Mouse (Mus musculus) stomach, postnatal 0 days (tissue): Measurements from ENCODE around the gene Olfr62. TPM values are rescaled to one million over a fixed set of nuclear protein-coding genes. Genes with fewer than 3 reads are reported as not detected.

Experiments used
- ATAC-seq: fragments of 200-750 bp; cut with Nextera tagmentation; 2 replicates; pipeline ENCODE4 v1.8.0; 2017; ENCODE audit not compliant: low FRiP score, low TSS enrichment
- DNase-seq: peaks from one replicate; pipeline ENCODE4 v3.0.0-alpha.2; 2016; ENCODE audit warnings: low spot score
- H3K27ac ChIP-seq: fragments of 300-500 bp; sonication (generic); replicated peaks from 2 replicates; pipeline ENCODE4 v1.5.1; 2014; ENCODE audit warnings: mild to moderate bottlenecking, control low read depth
- H3K27me3 ChIP-seq: fragments of 300-500 bp; sonication (generic); 2 replicates; pipeline ENCODE4 v1.6.1; 2014; ENCODE audit warnings: low read length; ENCODE audit not compliant: control insufficient read depth, insufficient read depth
- H3K36me3 ChIP-seq: fragments of 300-500 bp; sonication (generic); 2 replicates; pipeline ENCODE4 v1.6.1; 2014; ENCODE audit warnings: low read length, mixed read lengths; ENCODE audit not compliant: control insufficient read depth, insufficient read depth
- H3K4me1 ChIP-seq: fragments of 300-500 bp; sonication (generic); replicated peaks from 2 replicates; pipeline ENCODE4 v1.6.1; 2014; ENCODE audit warnings: antibody characterized with exemption; ENCODE audit not compliant: control insufficient read depth, insufficient read depth
- H3K4me2 ChIP-seq: fragments of 300-500 bp; sonication (generic); replicated peaks from 2 replicates; pipeline ENCODE4 v1.6.1; 2014; ENCODE audit warnings: low read depth, mild to moderate bottlenecking, control low read depth, moderate library complexity
- H3K4me3 ChIP-seq: fragments of 300-500 bp; sonication (generic); 2 replicates; pipeline ENCODE4 v1.5.1; 2014; ENCODE audit warnings: low read depth, low read length, control low read depth
- H3K9ac ChIP-seq: fragments of 300-500 bp; sonication (generic); 2 replicates; pipeline ENCODE4 v1.6.1; 2014; ENCODE audit warnings: mild to moderate bottlenecking, low read length, control low read depth, mixed read lengths
- H3K9me3 ChIP-seq: fragments of 300-500 bp; sonication (generic); 2 replicates; pipeline ENCODE4 v1.6.1; 2016; ENCODE audit warnings: low read length; ENCODE audit not compliant: control insufficient read depth
- CTCF ChIP-seq: IDR thresholded peaks from 2 replicates; pipeline ENCODE4 v1.5.1; 2016; ENCODE audit warnings: antibody characterized with exemption, low read depth, mild to moderate bottlenecking, moderate library complexity
- EP300 ChIP-seq: optimal IDR thresholded peaks from 2 replicates; pipeline ENCODE3; 2016; ENCODE audit warnings: antibody characterized with exemption
- WGBS: fragments of 180-500 bp; shearing (Covaris S2); extraction: QIAGEN DNeasy Blood & Tissue Kit; methylation state at CpG from one replicate; pipeline ENCODE4 v1.1.7; 2014; 5-methylcytosine and 5-hydroxymethylcytosine counted together
- polyA plus RNA-seq: library from polyadenylated mRNA; unstranded; fragments of >200 nt; fragmentation: Nextera tagmentation; extraction: Ambion mirVana; gene quantifications from 2 replicates; pipeline ENCODE4 v1.2.1, GENCODE M21; 2015

Gene Olfr62
- not detected in 2 replicates for polyA plus RNA-seq

GRCm38 (mm10) chr4:118658652-118659051, at the start of gene Olfr62:
TSS of gene Olfr62 (plus strand) at chr4:118658952.
- no peaks in the 10 kb centered on the region for H3K9me3 ChIP-seq
- DNase-seq (no peak), ATAC-seq (no peak)
- no peak within 1 kb of the TSS for H3K4me3 ChIP-seq
- no peak for TF ChIP-seq EP300
- no peak for TF ChIP-seq CTCF
- H3K4me2 ChIP-seq = no peak within 1 kb of the TSS
- no peaks in the 10 kb centered on the region for H3K27me3 ChIP-seq
- no peaks in the 10 kb centered on the region for H3K36me3 ChIP-seq
- H3K9ac ChIP-seq = no peak within 1 kb of the TSS
- H3K27ac ChIP-seq = no peak within 1 kb of the TSS
- H3K4me1 ChIP-seq = no peaks in the 10 kb centered on the region

- H3K9ac ChIP-seq = no peak overlapping the region
- WGBS = 64% methylated on average over 3 of the region's 3 CpGs
- no peak overlapping the region for H3K27ac ChIP-seq
- DNase-seq = no peak
- no peaks in the 10 kb centered on the region for H3K27me3 ChIP-seq
- H3K4me2 ChIP-seq = no peak overlapping the region
- no peak overlapping the region for H3K4me3 ChIP-seq
- no peak for ATAC-seq
- no peaks in the 10 kb centered on the region for H3K4me1 ChIP-seq
- no peaks in the 10 kb centered on the region for H3K9me3 ChIP-seq
- H3K36me3 ChIP-seq = no peaks in the 10 kb centered on the region
- no peak for TF ChIP-seq CTCF
- TF ChIP-seq EP300 = no peak
Measured at GRCm38 (mm10) chr4:118609836-118610235, 48.9 kb upstream of the Olfr62 start.

DNA sequence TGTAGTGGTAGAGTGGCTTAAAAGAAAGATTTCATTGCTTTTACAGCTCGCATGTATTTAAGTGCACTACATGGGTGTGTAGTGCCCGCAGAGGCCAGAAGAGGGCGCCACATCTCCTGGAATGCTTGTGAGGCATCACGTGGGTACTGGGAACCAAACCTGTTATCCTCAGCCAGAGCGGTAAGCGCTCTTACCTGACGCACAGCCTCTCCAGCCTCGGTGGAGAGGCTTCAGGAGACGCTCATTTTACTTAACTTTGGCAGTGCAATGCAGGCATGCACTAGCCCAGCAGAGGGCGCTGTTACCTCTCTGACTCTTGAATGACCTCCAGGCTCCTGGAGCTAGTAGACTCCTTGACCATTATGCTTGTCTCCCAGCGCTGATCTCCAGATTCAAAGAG, 46.1 kb upstream of the Olfr62 start:
- Histone ChIP-seq H3K4me2 (no peak overlapping the region), H3K9ac (no peak overlapping the region), H3K36me3 (no peaks in the 10 kb centered on the region), H3K4me1 (no peaks in the 10 kb centered on the region), H3K9me3 (no peaks in the 10 kb centered on the region), H3K27me3 (no peaks in the 10 kb centered on the region), H3K27ac (no peak overlapping the region), H3K4me3 (no peak overlapping the region)
- DNase-seq = peak; percentile 29
- TF ChIP-seq CTCF (peak; percentile 61), EP300 (no peak)
- WGBS = 21% methylated on average over 11 of the region's 11 CpGs
- ATAC-seq = 0 out of 2 replicates have a peak, but pooled peaks have one; percentile 45

DNA sequence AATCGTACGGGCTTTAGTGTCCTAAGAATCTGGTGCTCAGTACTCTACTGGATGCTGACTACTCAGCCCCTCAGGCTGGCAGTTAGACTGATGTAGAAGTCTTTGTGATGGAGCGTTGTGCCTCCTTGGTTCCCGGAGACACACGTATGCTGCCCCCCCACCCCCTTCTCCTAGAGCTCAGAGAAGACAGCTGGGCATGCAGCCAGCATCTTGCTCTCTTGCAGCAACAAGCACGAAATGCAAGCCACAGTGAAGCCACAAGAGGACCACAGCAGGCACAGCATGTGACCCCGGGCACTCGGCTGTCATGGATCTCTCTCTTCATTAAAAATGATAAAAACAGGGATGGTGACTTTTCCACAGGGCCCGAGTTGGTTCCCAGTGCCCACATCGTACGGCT, 43.3 kb upstream of the Olfr62 start:
- 79% methylated on average over 11 of the region's 11 CpGs for WGBS

DNA sequence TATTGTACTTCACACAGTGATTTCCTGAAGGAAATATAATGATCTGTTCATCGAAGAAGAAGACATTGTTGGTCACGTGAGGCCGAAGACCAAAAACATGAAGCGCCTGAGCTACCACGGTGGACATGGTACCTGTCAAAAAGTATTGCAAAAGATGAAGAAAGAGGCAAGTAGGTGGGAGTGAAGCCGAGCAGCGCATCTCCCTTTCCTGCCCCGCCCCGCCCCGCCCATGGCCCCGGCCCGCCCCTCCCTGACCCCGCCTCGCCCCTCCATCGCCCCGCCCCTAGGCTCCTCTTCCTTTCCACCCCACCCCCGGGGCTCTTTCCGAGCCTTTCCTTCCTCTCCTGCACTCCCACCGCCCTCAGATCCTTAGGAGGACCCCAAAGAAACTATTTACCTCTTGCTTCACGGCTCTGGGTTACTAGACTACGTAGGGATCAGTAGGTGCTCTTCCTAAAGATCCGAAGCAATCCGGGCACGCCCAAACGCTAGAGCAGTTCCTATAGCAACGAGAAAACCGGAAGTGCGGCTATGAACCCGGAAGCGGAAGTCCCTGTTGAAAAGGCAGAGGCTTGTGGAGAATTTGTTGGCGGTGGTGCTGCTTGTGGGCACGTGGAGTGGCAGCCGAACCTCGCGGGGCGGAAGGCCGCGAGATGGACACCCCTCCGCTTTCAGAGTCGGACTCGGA, 38.3 kb upstream of the Olfr62 start, which contains the start of the genes Cfap57 and Ebna1bp2:
Cfap57 (minus strand) TSS at position 499 of the 688 bp plus-strand sequence.
Ebna1bp2 (plus strand) TSS at position 521 of the 688 bp plus-strand sequence.
- Histone ChIP-seq H3K4me3 (peak within 1 kb of the TSS; percentile 76), H3K27ac (0 out of 2 replicates have a peak within 1 kb of the TSS, but pooled peaks have one; percentile 35), H3K9ac (peak within 1 kb of the TSS; percentile 81), H3K4me2 (peak within 1 kb of the TSS; percentile 91), H3K9me3 (no peaks in the 10 kb centered on the region), H3K36me3 (peaks cover 16% of the 10 kb centered on the region), H3K4me1 (no peaks in the 10 kb centered on the region), H3K27me3 (no peaks in the 10 kb centered on the region)
- ATAC-seq = peak; percentile 93
- TF ChIP-seq EP300 (no peak), CTCF (no peak)
- peak; percentile 88 for DNase-seq
- WGBS = 1% methylated on average over 41 of the region's 41 CpGs

More for the DNA sequence above, 43.3 kb upstream of the Olfr62 start:
- no peak overlapping the region for H3K4me2 ChIP-seq
- H3K4me1 ChIP-seq = no peaks in the 10 kb centered on the region
- DNase-seq = no peak
- H3K27me3 ChIP-seq = no peaks in the 10 kb centered on the region
- H3K9ac ChIP-seq = no peak overlapping the region
- ATAC-seq = no peak
- no peak overlapping the region for H3K4me3 ChIP-seq
- no peaks in the 10 kb centered on the region for H3K9me3 ChIP-seq
- TF ChIP-seq CTCF (no peak), EP300 (no peak)
- H3K36me3 ChIP-seq = no peaks in the 10 kb centered on the region
- H3K27ac ChIP-seq = no peak overlapping the region

DNA sequence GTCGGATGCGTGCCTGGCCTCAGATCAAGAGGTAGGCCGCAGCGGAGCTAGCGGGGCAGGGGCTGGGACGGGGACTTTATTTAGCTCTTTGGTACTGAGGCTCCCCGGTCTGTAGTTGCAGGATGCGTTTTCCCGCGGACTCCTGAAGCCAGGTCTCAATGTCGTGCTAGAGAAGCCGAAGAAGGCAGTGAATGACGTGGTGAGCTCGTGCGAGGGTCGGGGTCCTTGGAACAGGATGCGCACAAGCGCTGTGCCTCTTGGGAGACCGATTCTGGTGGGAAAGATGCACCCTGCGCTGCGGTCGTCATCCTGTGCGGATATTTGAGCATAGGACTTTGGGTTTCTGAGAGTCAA, 37.8 kb upstream of the Olfr62 start:
- no peaks in the 10 kb centered on the region for H3K9me3 ChIP-seq
- DNase-seq = no peak
- H3K4me3 ChIP-seq = peak overlapping the region; percentile 76
- H3K9ac ChIP-seq = peak overlapping the region; percentile 81
- under 1% methylated on average over 23 of the region's 23 CpGs for WGBS
- H3K4me1 ChIP-seq = no peaks in the 10 kb centered on the region
- 0 out of 2 replicates have a peak overlapping the region, but pooled peaks have one; percentile 35 for H3K27ac ChIP-seq
- ATAC-seq = peak; percentile 40
- TF ChIP-seq CTCF (no peak), EP300 (no peak)
- H3K27me3 ChIP-seq = no peaks in the 10 kb centered on the region
- H3K4me2 ChIP-seq = peak overlapping the region; percentile 91
- H3K36me3 ChIP-seq = peaks cover 18% of the 10 kb centered on the region
